Mouse (Mus musculus) kidney, adult 11 months (tissue): ENCODE data around the gene Defb6.

ENCODE experiments used
- DNase-seq: peaks from one replicate; pipeline ENCODE4 v3.0.0; 2022

Gene Defb6

GRCm38 (mm10) chr8:19225161-19225560, at the start of gene Defb6:
Gene Defb6 (plus strand): TSS chr8:19225478.
- DNase-seq, result no peak

- no peak for DNase-seq
Measured at GRCm38 (mm10) chr8:19238101-19238500, 12.8 kb downstream of the Defb6 start.

- DNase-seq, result no peak
Measured at GRCm38 (mm10) chr8:19239616-19240015, 14.3 kb downstream of the Defb6 start, which contains the start of gene Defb46. Gene Defb46 (plus strand): TSS chr8:19239916.

- DNase-seq, result no peak
Measured at GRCm38 (mm10) chr8:19247280-19247679, 22.0 kb downstream of the Defb6 start, which contains the start of gene Defb5. Gene Defb5 (plus strand): TSS chr8:19247580.

- no peak for DNase-seq
Measured at GRCm38 (mm10) chr8:19258136-19258535, 32.9 kb downstream of the Defb6 start.

GRCm38 (mm10) chr8:19259667-19260066, 34.4 kb downstream of the Defb6 start:
- no peak for DNase-seq
